Mouse (Mus musculus) right cerebral cortex, adult 2 months (tissue): ENCODE measurements at regions not wholly inside any gene's neighbourhood (a gene's known extent, or its start where the extent isn't known, plus 50 kb on each side); places are given as distances from the start of the nearest gene placed in this dataset.

Experiments
- DNase-seq, 2 experiments: peaks; one replicate each; pipeline ENCODE4 v3.0.0; 2021 to 2022; ENCODE audit warnings: low spot score in 2 of 2

GRCm38 (mm10) chr12:21481644-21482043, 64.2 kb upstream of the Ywhaq start:
- DNase-seq: no peak

GRCm38 (mm10) chr12:21480226-21480625, 62.8 kb upstream of the Ywhaq start:
- no peak for DNase-seq

- DNase-seq: no peak
Observed at GRCm38 (mm10) chr12:21479251-21479650, 61.8 kb upstream of the Ywhaq start.

GRCm38 (mm10) chr12:21476516-21476915, 59.1 kb upstream of the Ywhaq start:
- DNase-seq: no peak

- DNase-seq: no peak
Observed at GRCm38 (mm10) chr12:21472951-21473710, 55.7 kb upstream of the Ywhaq start.

GRCm38 (mm10) chr12:21472487-21472886, 55.0 kb upstream of the Ywhaq start:
- peak; percentile 38 to 43 for DNase-seq

GRCm38 (mm10) chr12:21471986-21472385, 54.5 kb upstream of the Ywhaq start:
- DNase-seq: no peak

- DNase-seq: no peak
Observed at GRCm38 (mm10) chr12:21470286-21470685, 52.8 kb upstream of the Ywhaq start.
